Mouse (Mus musculus) kidney, postnatal 14 days (tissue): ENCODE results near the gene Eef1a1.

Source experiments
- DNase-seq: peaks from one replicate; pipeline ENCODE4 v3.0.0; 2022; ENCODE audit warnings: mixed read lengths

Gene Eef1a1

GRCm38 (mm10) chr9:78475383-78475780 is 13.6 kb downstream of the Eef1a1 start:
- no peak for DNase-seq

- no peak for DNase-seq
Observed at GRCm38 (mm10) chr9:78474771-78475382, 14.1 kb downstream of the Eef1a1 start.

GRCm38 (mm10) chr9:78474270-78474669 is 14.7 kb downstream of the Eef1a1 start:
- no peak for DNase-seq

- DNase-seq = no peak
Observed at GRCm38 (mm10) chr9:78473588-78473987, 15.4 kb downstream of the Eef1a1 start.

GRCm38 (mm10) chr9:78465725-78466124 is 23.2 kb downstream of the Eef1a1 start:
- no peak for DNase-seq

- no peak for DNase-seq
Observed at GRCm38 (mm10) chr9:78463337-78463736, 25.6 kb downstream of the Eef1a1 start.

- DNase-seq = no peak
Observed at GRCm38 (mm10) chr9:78457026-78457425, 31.9 kb downstream of the Eef1a1 start.

- DNase-seq = no peak
Observed at GRCm38 (mm10) chr9:78451382-78451781, 37.6 kb downstream of the Eef1a1 start.

- DNase-seq = no peak
Observed at GRCm38 (mm10) chr9:78450404-78450803, 38.5 kb downstream of the Eef1a1 start.

- peak; percentile 93 for DNase-seq
Observed at GRCm38 (mm10) chr9:78447973-78448873, 40.7 kb downstream of the Eef1a1 start, which contains the start of the genes Mto1 and Gm17324. Mto1 (plus strand) TSS chr9:78448208. Gm17324 (minus strand) TSS chr9:78448786.

- DNase-seq = no peak
Observed at GRCm38 (mm10) chr9:78447606-78447972, 41.4 kb downstream of the Eef1a1 start.

- DNase-seq = peak; percentile 78
Observed at GRCm38 (mm10) chr9:78442579-78443392, 46.2 kb downstream of the Eef1a1 start, which contains the start of gene Cgas. Cgas (minus strand) TSS chr9:78443237.

- DNase-seq = no peak
Observed at GRCm38 (mm10) chr9:78442237-78442578, 46.7 kb downstream of the Eef1a1 start.

- DNase-seq = no peak
Observed at GRCm38 (mm10) chr9:78439426-78439825, 49.5 kb downstream of the Eef1a1 start.

- DNase-seq = no peak
Observed at GRCm38 (mm10) chr9:78432471-78432870, 56.5 kb downstream of the Eef1a1 start.

- no peak for DNase-seq
Observed at GRCm38 (mm10) chr9:78430486-78430885, 58.5 kb downstream of the Eef1a1 start.

- no peak for DNase-seq
Observed at GRCm38 (mm10) chr9:78429551-78429950, 59.4 kb downstream of the Eef1a1 start.

GRCm38 (mm10) chr9:78428870-78429432 is 60.0 kb downstream of the Eef1a1 start:
- DNase-seq = no peak
